8 mouse cellular contexts compared by ENCODE assay signal in the genomic region with DNA sequence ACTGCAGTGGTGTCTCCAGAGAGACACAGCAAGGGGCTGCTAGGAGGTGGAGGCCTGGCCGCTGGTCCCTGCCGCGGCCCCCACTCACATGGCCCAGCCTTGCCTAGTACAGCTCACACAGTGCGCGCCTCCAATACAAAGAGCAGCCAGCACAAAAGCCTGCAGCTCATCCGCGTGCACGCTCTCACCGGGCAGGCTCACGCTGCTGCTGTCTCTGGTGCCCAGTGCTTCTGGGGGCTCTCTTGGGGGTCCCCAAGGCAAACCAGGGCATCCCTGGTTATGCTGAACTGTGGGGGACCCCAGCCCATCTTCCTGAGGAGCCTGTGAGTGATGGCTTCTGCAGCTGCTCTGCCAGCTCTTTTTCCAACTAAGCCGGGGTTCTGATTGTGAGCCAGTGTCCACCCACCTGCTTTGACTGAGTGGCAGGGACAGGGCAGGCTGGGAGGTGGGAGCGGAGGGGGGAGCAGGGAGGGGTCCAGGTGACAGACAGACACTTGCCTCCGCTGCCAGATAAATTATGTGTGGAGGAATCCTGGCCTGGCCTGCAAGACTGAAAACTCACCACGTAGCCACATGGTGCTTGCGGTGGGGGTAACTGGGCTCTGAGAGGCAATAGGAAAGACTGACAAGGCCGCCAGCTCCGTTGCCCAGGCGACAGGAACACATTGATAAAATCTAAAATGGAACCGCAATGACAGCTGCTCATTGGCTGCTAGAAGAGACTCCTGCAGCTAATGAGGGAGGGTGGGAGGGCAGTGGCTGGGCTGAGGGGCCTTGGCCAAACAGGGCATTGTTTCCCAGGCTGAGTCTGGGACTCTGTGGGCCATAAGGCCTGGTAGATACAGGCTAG.
DNase-seq lines count a peak whose midpoint lies in the region; ATAC-seq and TF ChIP-seq lines count a peak whose summit lies in the region.
"Had no signal": no experiment of that assay in that cellular context is flagged by ENCODE, and none has a peak within 500 bp of the region (broad histone marks: within the 10 kb centered on the region; RNA-seq: fewer than 3 reads in every experiment).

No protein-coding gene starts in this region.

- peak overlapping the region; percentile 11 for H3K4me2 ChIP-seq in heart, embryonic 15.5 days

- peaks cover 6% of the 10 kb centered on the region for H3K4me1 ChIP-seq in thymus, adult 2 months (replicated peaks; ENCODE audit: control insufficient read depth, insufficient read depth, low read length)
- H3K4me1 ChIP-seq in heart, embryonic 15.5 days (replicated peaks): peaks cover 40% of the 10 kb centered on the region

- peak; percentile 30 for DNase-seq in thymus, postnatal 14 days
- no peak for DNase-seq in thymus, adult 2 months
- peak; percentile 72 for DNase-seq in embryo, embryonic 9.5 days (ENCODE audit: extremely low spot score)
- DNase-seq in layer of hippocampus, adult 9-11 months: peak; percentile 91
- DNase-seq in right cerebral cortex, postnatal 25 days: peak; percentile 65

- no peak overlapping the region for H3K4me3 ChIP-seq in thymus, adult 2 months (ENCODE audit: control insufficient read depth, insufficient read depth, low read length)
- no peak overlapping the region for H3K4me3 ChIP-seq in heart, embryonic 15.5 days

- H3K36me3 ChIP-seq in thymus, adult 2 months (ENCODE audit: control insufficient read depth, insufficient read depth, low read length): no peaks in the 10 kb centered on the region
- no peaks in the 10 kb centered on the region for H3K36me3 ChIP-seq in heart, embryonic 15.5 days

- H3K9ac ChIP-seq in heart, embryonic 15.5 days: no peak overlapping the region; the same call in 1 of the 2 replicates

- TF ChIP-seq POLR2A in thymus, adult 2 months (IDR thresholded peaks at IDR 0.05; ENCODE audit: control insufficient read depth, extremely low read depth, insufficient read depth, low read length, poor library complexity): no peak

- no peaks in the 10 kb centered on the region for H3K27me3 ChIP-seq in thymus, adult 2 months (ENCODE audit: control insufficient read depth, insufficient read depth, low read length)
- no peaks in the 10 kb centered on the region for H3K27me3 ChIP-seq in heart, embryonic 15.5 days

- peak; percentile 56; the same call in 1 of the 2 replicates for ATAC-seq in heart, embryonic 15.5 days (replicated peaks; ENCODE audit: insufficient number of reproducible peaks, insufficient read depth, low FRiP score, low read depth)
- peak; percentile 61 for ATAC-seq in megakaryocyte progenitor cell, adult 5-6 weeks (replicated peaks; ENCODE audit: poor library complexity)

- TF ChIP-seq CTCF in thymus, adult 2 months (IDR thresholded peaks at IDR 0.05; ENCODE audit: borderline replicate concordance, control insufficient read depth, extremely low read depth, insufficient read depth, low read length, poor library complexity): no peak

- H3K9me3 ChIP-seq in heart, embryonic 15.5 days (replicated peaks): no peaks in the 10 kb centered on the region

- no peak overlapping the region for H3K27ac ChIP-seq in thymus, adult 2 months (ENCODE audit: control insufficient read depth, insufficient read depth, low read length)
- peak overlapping the region; percentile 45; the same call in 1 of the 2 replicates for H3K27ac ChIP-seq in heart, embryonic 15.5 days
- H3K27ac ChIP-seq: macrophage had no signal

- 62% methylated on average over 19 of the region's 19 CpGs for WGBS in thymus, adult 2 months
- WGBS in heart, embryonic 15.5 days: 44% methylated on average over 19 of the region's 19 CpGs
